Mouse (Mus musculus) brain, embryonic 14.5 days (tissue): ENCODE results near the gene Plin2. TPM values are rescaled to one million over a fixed set of nuclear protein-coding genes. Genes with fewer than 3 reads are reported as not detected.

Experiments
- DNase-seq: peaks from one replicate; pipeline ENCODE4 v3.0.0-alpha.2; 2011; ENCODE audit warnings: low read depth
- CTCF ChIP-seq: fragments of 200-500 bp; IDR thresholded peaks from 2 replicates; pipeline ENCODE4 v1.5.1; 2012; ENCODE audit warnings: inconsistent platforms, mild to moderate bottlenecking, moderate library complexity, borderline replicate concordance; ENCODE audit not compliant: insufficient read depth, insufficient read length; ENCODE audit errors: extremely low read depth
- POLR2A ChIP-seq: fragments of 200-500 bp; IDR thresholded peaks from 2 replicates; pipeline ENCODE4 v1.6.1; 2012; ENCODE audit warnings: mild to moderate bottlenecking, inconsistent platforms, borderline replicate concordance; ENCODE audit not compliant: poor library complexity, insufficient read depth, insufficient read length, severe bottlenecking; ENCODE audit errors: extremely low read depth
- polyA plus RNA-seq: library from polyadenylated mRNA; depleted of rRNA; stranded (reverse); fragments of >200 nt; gene quantifications from 2 replicates; pipeline ENCODE4 v1.2.3, GENCODE M21; 2012; rRNA removed

Plin2 gene
- polyA plus RNA-seq, result 43.6 and 49.0 TPM in 2 replicates

DNA sequence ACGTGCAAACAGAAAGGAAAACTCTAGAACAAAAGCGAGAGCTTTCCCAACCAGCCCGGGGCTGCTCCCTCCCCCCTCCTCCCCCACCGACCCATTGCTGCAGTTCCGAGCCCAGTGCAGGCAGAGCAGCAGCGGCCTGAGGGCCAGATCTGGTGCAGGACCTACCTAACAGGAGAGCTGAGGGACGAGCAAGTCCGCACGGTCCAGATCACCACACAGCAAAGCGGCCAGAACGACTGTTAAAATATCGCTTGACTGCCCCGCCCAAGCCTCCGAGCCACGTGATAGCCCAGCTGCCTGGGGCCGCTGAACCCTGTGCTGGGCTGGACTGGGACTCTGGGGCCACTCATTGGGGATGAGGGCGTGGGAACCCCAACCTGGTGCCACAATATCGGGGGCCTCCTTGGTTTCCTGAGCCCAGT lies at the start of gene Plin2:
TSS of gene Plin2 (minus strand) at position 281 of the 422 bp plus-strand sequence.
- no peak for TF ChIP-seq CTCF
- no peak for TF ChIP-seq POLR2A
- peak; percentile 68 for DNase-seq

DNA sequence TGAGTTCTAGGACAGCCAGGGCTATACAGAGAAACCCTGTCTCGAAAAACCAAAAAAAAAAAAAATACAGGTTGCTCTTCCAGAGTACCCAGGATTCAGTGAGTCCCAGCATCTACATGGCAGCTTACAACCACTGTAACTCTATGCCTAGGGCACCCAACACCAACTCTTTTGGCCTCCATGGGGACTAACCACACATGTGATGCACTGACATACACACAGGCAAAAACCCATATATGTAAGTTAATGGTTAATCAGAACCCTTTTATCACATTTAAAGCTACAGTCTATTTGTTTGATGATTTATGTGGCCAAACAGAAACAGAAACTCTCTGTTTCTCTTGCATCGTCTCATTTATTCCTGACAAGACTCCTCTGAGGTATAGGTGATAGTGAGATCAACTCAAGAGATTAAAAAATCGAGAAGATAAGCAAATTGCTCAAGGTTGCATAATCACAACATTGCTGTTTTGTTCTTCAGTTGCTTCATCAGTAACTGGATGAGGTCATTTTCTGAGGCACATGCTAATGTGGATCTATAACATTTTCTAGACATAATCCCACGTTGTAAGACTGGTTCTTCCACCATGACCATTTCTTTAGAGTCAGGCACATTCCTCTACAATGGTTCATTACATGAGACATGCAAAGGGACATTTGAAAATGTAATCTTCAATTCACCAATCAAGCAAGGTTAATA lies 49.2 kb upstream of the Plin2 start:
- no peak for DNase-seq
- TF ChIP-seq POLR2A, result no peak
- TF ChIP-seq CTCF, result no peak

DNA sequence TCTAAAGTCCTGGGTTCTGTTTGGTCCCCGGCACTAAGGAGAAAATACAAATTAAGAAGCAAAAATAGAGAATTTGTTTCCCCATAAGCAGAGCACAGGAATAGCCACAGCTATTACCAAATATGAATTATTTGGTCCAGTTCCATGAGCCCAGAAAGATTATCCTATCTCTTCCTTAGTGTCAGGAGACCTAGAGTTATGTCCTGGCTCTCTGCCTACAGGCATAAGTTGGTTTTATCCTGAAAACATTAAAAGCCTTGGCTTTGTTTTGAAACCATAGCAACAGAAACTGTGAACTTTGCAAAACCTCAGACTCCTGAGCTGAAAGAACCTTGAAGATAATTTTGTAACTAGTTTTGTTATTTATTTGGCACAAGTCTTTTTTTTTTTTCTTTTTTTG lies 47.3 kb upstream of the Plin2 start:
- TF ChIP-seq CTCF, result no peak
- no peak for TF ChIP-seq POLR2A
- peak; percentile 30 for DNase-seq

DNA sequence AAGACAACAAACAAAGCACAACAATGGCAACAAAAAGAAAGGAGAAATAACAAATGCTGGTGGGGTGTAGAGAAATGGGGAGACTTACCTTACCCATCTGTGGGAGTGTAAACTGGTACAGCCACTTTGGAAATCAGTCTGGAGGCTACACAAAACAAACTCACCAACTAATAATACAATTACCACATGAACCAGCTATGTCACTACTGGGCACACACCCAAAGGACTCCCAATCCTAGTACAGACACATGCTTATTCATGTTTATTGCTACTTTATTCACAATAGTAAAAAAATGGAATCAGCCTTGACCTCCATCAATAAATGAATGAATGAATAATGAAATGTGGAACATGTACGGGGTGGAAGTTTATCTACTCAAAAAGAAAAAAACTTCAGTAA lies 45.5 kb upstream of the Plin2 start:
- TF ChIP-seq CTCF (no peak), POLR2A (no peak)
- no peak for DNase-seq

DNA sequence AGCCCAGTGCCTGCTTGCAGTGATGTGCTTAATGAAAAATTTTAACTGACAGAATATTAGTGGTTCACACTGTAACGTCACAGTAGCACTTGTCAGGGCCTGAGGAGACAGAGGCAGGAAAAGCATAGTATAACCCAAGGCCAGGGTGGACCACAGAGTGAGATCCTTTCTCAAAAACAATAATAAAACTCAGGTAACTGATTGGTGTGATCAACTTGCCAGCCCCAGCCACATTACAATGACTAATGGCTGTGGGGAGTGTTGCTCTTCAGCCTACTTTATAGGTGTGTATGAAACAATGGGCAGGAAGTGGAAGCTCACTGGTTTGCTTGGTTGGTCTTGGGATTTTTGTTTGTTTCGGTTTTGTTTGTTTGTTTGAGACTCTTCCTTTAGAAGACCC lies 43.7 kb upstream of the Plin2 start:
- TF ChIP-seq POLR2A (no peak), CTCF (no peak)
- no peak for DNase-seq

DNA sequence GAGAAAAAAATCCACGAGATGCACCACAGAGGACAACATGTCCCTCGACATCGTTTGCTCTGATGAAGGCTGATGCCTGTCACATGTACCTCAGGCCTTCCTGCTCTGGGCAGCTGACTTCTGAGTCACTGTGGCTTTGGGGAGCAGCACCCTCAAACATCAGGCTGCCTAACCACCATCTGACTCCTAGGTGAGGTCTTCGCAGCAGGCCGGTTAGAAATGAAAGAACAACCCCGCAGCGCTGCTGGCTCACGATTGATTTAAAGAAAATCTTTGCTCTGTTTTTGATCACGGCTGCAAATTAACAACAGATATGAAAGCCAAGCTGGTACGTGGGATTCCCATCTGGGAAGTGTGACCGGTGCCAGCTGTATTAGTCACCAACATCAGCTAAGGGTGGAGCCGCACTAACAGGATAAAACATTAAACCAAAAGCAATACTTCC lies 42.9 kb upstream of the Plin2 start:
- DNase-seq, result peak; percentile 27
- no peak for TF ChIP-seq POLR2A
- TF ChIP-seq CTCF, result no peak

DNA sequence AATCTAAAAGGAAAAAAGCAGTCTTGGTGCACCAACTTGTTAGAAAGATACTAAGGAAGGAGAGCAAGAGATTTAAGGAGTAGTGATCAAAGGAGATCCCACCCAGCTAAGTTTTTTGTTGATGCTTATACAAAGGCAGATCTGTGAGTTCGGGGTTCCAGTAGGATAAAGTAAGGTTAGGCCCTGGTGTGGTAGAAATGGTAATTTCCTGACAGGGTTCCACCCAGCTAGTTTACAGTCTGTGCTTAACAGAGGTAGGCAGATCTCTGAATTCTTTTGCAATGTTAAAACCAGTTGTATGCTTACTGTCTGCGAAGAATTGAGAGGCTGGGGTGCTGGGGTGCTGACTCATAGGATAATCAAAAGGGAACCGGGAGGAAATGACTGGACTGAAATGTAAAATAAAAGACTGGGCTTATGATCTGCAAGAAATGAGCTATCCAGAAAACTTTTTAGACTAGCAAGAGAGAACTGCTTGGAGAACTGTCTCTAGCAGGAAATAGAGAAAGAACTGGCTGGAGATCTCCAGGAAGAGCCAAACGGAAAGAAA lies 40.9 kb upstream of the Plin2 start:
- DNase-seq, result no peak
- TF ChIP-seq CTCF, result no peak
- no peak for TF ChIP-seq POLR2A

DNA sequence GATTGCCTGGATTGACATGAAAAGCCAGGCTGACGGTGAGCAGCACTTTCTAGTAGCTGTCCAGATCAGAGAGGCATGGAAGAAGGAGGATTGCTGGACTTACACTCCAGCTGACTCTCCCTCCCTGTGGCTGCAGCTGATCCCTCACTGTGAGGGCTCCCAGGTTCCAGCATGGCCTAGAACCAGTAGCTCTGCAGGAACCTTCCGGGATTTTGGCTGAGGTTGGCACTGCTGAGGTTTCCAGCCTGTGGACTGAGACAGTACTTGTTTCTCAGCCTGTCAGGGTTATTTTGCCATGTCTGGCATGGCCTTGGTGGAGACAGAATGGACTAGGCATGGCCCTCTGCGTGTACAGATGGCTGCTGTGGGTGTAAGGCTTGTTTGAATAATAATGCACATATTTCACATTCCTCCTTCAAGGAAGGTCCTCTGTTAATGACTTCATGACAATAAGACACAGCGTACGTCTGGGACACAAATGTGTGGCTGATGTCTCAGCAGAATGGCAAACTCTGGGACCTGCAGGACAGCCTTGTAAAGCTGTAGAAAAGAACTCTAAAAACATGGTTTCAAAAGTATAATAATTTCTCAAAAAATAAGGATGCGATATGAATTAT lies 40.3 kb upstream of the Plin2 start:
- no peak for DNase-seq
- no peak for TF ChIP-seq POLR2A
- TF ChIP-seq CTCF, result no peak

DNA sequence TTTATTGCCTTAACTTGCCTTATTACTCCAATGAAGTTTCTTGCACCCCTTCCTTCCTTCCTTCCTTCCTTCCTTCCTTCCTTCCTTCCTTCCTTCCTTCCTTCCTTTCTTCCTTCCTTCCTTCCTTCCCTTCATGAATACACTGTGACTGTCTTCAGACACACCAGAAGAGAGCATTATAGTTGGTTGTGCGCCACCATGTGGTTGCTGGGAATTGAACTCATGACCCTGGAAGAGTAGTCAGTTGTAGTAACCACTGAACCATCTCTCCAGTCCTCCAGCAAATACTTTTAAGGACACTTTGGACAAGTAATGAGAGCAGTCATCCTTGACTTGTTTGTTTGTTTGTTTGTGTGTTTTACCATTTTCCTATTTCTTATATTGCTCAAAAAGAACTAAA lies 38.9 kb upstream of the Plin2 start:
- no peak for DNase-seq
- TF ChIP-seq CTCF (no peak), POLR2A (no peak)

DNA sequence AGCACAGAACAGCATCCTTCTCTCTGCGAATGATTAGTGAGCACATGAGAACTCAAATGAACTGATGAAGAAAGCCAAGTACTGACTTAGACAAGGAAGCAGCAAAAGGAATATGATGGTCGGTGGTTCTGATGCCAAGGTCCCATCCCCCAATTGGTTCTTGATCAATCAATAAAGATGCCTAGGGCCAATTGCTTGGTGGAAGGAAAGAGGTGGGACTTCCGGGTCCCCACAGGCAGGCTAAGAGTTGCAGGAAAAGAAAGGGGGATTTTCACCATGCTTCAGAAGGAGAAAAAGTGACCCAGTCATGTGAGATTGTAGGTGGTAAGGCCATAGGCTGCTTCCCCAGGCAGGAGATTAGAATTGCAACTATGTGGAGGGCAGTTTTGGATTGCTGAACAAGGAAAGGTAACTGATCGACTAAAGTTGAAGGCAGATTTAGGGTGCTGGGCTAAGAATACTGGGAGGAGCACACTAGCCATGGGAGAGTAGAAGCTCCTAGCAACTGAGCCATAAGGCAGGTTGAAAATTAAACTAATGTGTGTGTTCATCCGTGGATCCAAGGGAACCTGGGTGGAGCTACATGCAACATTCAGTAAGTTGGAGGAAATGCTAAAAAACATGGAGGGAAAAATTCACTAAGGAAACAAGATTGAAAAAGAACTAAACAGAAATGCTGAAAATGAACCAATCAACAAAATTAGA lies 29.5 kb upstream of the Plin2 start:
- DNase-seq, result no peak
- TF ChIP-seq POLR2A, result no peak
- no peak for TF ChIP-seq CTCF

DNA sequence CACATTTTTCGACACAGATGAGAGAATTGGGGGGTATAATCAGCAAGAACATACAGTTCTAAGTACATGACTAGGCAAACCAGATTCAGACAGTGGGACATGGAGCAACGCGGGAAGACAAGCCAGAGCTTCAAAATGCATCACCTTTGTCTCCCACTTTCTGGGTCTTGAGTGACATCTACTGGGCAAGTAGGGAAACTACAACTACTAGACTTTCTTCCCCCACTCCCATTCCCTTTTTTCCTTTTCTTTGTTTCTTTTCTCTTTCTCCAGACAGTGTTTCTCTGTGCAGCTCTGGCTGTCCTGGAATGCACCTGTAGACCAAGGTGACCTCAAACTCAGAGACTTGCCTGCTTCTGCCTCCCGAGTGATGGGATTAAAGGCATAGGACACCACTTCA lies 27.0 kb upstream of the Plin2 start:
- TF ChIP-seq CTCF, result peak; percentile 71; the same call in 1 of the 2 replicates
- no peak for TF ChIP-seq POLR2A

DNA sequence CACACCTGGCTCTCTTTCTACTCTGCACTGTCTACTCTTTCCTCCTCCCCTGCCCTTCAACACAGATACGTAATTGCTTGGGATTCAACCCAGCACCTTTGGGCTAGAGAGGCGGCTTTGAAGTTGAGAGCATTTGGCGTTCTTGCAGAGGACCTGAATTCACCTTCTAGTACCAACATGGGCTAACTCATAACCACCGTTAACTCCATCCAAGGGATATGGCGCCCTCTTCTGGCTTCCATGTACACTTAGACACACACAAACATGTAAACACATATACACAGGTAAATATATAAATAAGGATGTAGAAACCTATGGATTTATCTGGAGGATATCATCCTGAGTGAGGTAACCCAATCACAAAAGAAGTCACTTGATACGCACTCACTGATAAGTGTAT lies 25.2 kb upstream of the Plin2 start:
- peak; percentile 33 for DNase-seq
- TF ChIP-seq POLR2A, result no peak
- no peak for TF ChIP-seq CTCF

More for the DNA sequence above, 27.0 kb upstream of the Plin2 start:
- DNase-seq, result peak; percentile 88
